Mouse (Mus musculus) midbrain, embryonic 16.5 days (tissue): ENCODE measurements at regions not wholly inside any gene's neighbourhood (a gene's known extent, or its start where the extent isn't known, plus 50 kb on each side); places are given as distances from the start of the nearest gene placed in this dataset.

Experiments
- ATAC-seq: fragments of 200-750 bp; cut with Nextera tagmentation; 2 replicates; pipeline ENCODE4 v1.8.0; 2017; ENCODE audit warnings: moderate TSS enrichment
- H3K27ac ChIP-seq: fragments of 300-500 bp; sonication (generic); 2 replicates; pipeline ENCODE4 v1.5.1; 2014; ENCODE audit warnings: mild to moderate bottlenecking, low read length, mixed read lengths
- H3K27me3 ChIP-seq: fragments of 300-500 bp; sonication (generic); 2 replicates; pipeline ENCODE4 v1.6.1; 2014; ENCODE audit warnings: low read depth, low read length, mixed read lengths; ENCODE audit not compliant: control insufficient read depth, insufficient read depth
- H3K36me3 ChIP-seq: fragments of 300-500 bp; sonication (generic); 2 replicates; pipeline ENCODE4 v1.6.1; 2014; ENCODE audit warnings: mild to moderate bottlenecking, low read length, moderate library complexity, mixed read lengths; ENCODE audit not compliant: control insufficient read depth, insufficient read depth
- H3K4me1 ChIP-seq: fragments of 300-500 bp; sonication (generic); 2 replicates; pipeline ENCODE4 v1.6.1; 2014; ENCODE audit warnings: mild to moderate bottlenecking, low read length, mixed read lengths; ENCODE audit not compliant: control insufficient read depth, insufficient read depth
- H3K4me2 ChIP-seq: fragments of 300-500 bp; sonication (generic); 2 replicates; pipeline ENCODE4 v1.6.1; 2014; ENCODE audit warnings: mild to moderate bottlenecking, low read length, mixed read lengths
- H3K4me3 ChIP-seq: fragments of 300-500 bp; sonication (generic); 2 replicates; pipeline ENCODE4 v1.5.1; 2014; ENCODE audit warnings: low read depth, mild to moderate bottlenecking, low read length, moderate library complexity, mixed read lengths
- H3K9ac ChIP-seq: fragments of 300-500 bp; sonication (generic); 2 replicates; pipeline ENCODE4 v1.6.1; 2014; ENCODE audit warnings: low read depth, low read length, mixed read lengths
- H3K9me3 ChIP-seq: fragments of 300-500 bp; sonication (generic); replicated peaks from 2 replicates; pipeline ENCODE4 v1.6.1; 2014; ENCODE audit warnings: mild to moderate bottlenecking, low read length, mixed read lengths; ENCODE audit not compliant: control insufficient read depth, poor library complexity, severe bottlenecking
- WGBS: fragments of 180-500 bp; shearing (Covaris S2); extraction: QIAGEN DNeasy Blood & Tissue Kit; methylation state at CpG from one replicate; pipeline ENCODE4 v1.1.7; 2014; 5-methylcytosine and 5-hydroxymethylcytosine counted together

GRCm38 (mm10) chr9:85095234-85095633, 217.3 kb upstream of the Gm11114 start:
- Histone ChIP-seq H3K36me3 (no peaks in the 10 kb centered on the region), H3K27ac (no peak overlapping the region), H3K9ac (no peak overlapping the region), H3K9me3 (no peaks in the 10 kb centered on the region), H3K4me2 (no peak overlapping the region), H3K4me1 (no peaks in the 10 kb centered on the region), H3K4me3 (no peak overlapping the region), H3K27me3 (no peaks in the 10 kb centered on the region)
- ATAC-seq: no peak
- WGBS: 96% methylated on average over 3 of the region's 3 CpGs

GRCm38 (mm10) chr9:85096520-85096919, 216.1 kb upstream of the Gm11114 start:
- no peak overlapping the region for H3K9ac ChIP-seq
- no peaks in the 10 kb centered on the region for H3K36me3 ChIP-seq
- H3K9me3 ChIP-seq: no peaks in the 10 kb centered on the region
- no peaks in the 10 kb centered on the region for H3K27me3 ChIP-seq
- no peak overlapping the region for H3K4me2 ChIP-seq
- no peaks in the 10 kb centered on the region for H3K4me1 ChIP-seq
- no peak overlapping the region for H3K27ac ChIP-seq
- H3K4me3 ChIP-seq: no peak overlapping the region
- WGBS: 73% methylated on average over 4 of the region's 4 CpGs
- ATAC-seq: no peak

DNA sequence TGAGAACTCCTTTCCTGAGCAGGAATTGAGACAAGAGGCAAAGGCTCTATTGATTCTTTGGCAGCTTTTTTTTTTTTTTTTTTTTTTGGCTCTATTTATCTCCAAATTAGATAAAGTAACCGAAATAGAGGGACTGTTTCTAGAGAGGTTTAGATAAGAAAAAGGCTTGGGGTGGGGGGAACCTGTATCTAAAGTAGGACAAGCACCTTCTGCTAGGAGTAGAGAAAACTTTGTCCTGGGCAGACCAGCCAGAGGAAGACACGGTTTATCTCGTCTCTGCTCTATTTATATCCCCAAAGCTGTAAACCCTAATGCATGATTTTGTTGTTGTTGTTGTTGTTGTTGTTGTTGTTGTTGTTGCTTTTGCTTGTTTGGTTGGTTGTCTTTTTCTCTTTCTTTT, 199.6 kb upstream of the Gm11114 start:
- Histone ChIP-seq H3K4me3 (no peak overlapping the region), H3K4me1 (no peaks in the 10 kb centered on the region), H3K9ac (no peak overlapping the region), H3K9me3 (no peaks in the 10 kb centered on the region), H3K36me3 (no peaks in the 10 kb centered on the region), H3K27ac (no peak overlapping the region), H3K4me2 (no peak overlapping the region), H3K27me3 (no peaks in the 10 kb centered on the region)
- no peak for ATAC-seq
- 95% methylated on average over 3 of the region's 3 CpGs for WGBS

DNA sequence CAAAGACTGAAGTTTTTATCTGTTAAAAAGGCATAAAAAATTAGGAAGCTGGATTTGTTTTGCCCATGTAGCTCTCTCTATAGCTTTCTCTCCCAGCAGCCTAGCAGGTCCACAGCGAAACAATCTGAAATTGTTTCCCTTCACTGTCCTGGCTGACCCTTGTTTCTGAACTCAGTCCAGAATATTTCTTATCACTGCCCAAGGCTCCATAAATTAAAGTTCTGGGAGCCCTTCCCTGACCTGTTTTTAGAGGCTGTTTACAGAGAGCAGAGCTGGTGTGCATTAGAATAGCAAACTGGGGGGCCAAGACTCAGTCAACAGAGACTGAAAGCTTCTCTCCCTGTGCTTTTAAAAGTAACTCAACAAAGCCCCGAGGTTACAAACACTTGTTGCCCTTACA, 198.3 kb upstream of the Gm11114 start:
- no peak overlapping the region for H3K4me3 ChIP-seq
- H3K36me3 ChIP-seq: no peaks in the 10 kb centered on the region
- H3K9me3 ChIP-seq: no peaks in the 10 kb centered on the region
- no peak for ATAC-seq
- H3K4me2 ChIP-seq: no peak overlapping the region
- H3K9ac ChIP-seq: no peak overlapping the region
- no peaks in the 10 kb centered on the region for H3K4me1 ChIP-seq
- no peak overlapping the region for H3K27ac ChIP-seq
- WGBS: 71% methylated on average over 2 of the region's 2 CpGs
- H3K27me3 ChIP-seq: no peaks in the 10 kb centered on the region

DNA sequence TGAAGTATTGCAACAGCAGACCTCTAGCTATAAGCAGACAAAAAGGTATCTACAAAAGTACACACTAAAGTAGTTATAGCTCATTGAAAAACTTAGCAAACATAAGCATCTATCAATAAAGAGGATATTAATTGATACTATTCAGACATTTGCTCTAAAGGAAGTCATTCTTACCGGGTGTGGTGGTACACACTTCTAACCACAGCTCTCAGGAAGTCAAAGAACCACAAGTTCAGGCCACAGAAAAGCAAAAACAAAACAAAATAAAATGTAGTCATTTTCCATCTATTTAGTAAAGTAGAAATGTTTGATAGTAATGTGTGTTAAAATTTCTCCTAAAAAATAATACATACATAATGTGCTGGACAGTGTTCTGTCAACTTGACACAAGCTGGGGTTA, 192.5 kb upstream of the Gm11114 start:
- WGBS: 92% methylated on average over 1 of the region's 1 CpGs
- no peak for ATAC-seq

GRCm38 (mm10) chr9:85121059-85121458, 191.5 kb upstream of the Gm11114 start:
- Histone ChIP-seq H3K27ac (no peak overlapping the region), H3K4me1 (no peaks in the 10 kb centered on the region), H3K4me3 (no peak overlapping the region), H3K9me3 (no peaks in the 10 kb centered on the region), H3K4me2 (no peak overlapping the region), H3K36me3 (no peaks in the 10 kb centered on the region), H3K9ac (no peak overlapping the region), H3K27me3 (no peaks in the 10 kb centered on the region)
- ATAC-seq: no peak

More for the DNA sequence above, 192.5 kb upstream of the Gm11114 start:
- no peak overlapping the region for H3K9ac ChIP-seq
- H3K4me2 ChIP-seq: no peak overlapping the region
- no peaks in the 10 kb centered on the region for H3K27me3 ChIP-seq
- no peak overlapping the region for H3K4me3 ChIP-seq
- H3K9me3 ChIP-seq: no peaks in the 10 kb centered on the region
- H3K27ac ChIP-seq: no peak overlapping the region
- H3K4me1 ChIP-seq: no peaks in the 10 kb centered on the region
- H3K36me3 ChIP-seq: no peaks in the 10 kb centered on the region

DNA sequence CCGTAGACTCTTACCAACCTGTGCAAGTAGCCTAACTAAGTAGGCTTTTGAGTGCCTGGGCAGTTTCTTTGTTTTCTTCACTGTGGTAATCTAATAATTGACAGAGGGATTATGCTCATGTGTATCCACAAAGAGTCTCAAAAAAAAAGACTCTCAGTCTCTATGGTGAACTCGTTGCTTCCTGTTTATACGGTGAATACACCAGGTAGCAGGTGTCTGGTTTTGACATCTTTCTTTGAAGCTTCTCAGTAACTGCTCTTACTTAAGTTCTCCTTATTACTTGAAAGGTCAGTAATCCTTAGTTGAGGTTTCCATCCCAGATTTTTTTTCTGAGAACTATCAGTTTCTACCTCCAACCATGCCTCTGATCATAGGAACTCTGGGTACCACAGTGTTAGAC, 188.9 kb upstream of the Gm11114 start:
- H3K27me3 ChIP-seq: no peaks in the 10 kb centered on the region
- ATAC-seq: no peak
- no peak overlapping the region for H3K27ac ChIP-seq
- H3K36me3 ChIP-seq: no peaks in the 10 kb centered on the region
- no peaks in the 10 kb centered on the region for H3K4me1 ChIP-seq
- H3K9ac ChIP-seq: no peak overlapping the region
- WGBS: 22% methylated on average over 3 of the region's 3 CpGs
- H3K4me3 ChIP-seq: no peak overlapping the region
- H3K9me3 ChIP-seq: no peaks in the 10 kb centered on the region
- no peak overlapping the region for H3K4me2 ChIP-seq

GRCm38 (mm10) chr9:85125775-85126174, 186.8 kb upstream of the Gm11114 start:
- 77% methylated on average over 4 of the region's 4 CpGs for WGBS
- ATAC-seq: no peak
- Histone ChIP-seq H3K9ac (no peak overlapping the region), H3K36me3 (no peaks in the 10 kb centered on the region), H3K4me1 (no peaks in the 10 kb centered on the region), H3K9me3 (no peaks in the 10 kb centered on the region), H3K4me3 (no peak overlapping the region), H3K27me3 (no peaks in the 10 kb centered on the region), H3K4me2 (no peak overlapping the region), H3K27ac (no peak overlapping the region)

DNA sequence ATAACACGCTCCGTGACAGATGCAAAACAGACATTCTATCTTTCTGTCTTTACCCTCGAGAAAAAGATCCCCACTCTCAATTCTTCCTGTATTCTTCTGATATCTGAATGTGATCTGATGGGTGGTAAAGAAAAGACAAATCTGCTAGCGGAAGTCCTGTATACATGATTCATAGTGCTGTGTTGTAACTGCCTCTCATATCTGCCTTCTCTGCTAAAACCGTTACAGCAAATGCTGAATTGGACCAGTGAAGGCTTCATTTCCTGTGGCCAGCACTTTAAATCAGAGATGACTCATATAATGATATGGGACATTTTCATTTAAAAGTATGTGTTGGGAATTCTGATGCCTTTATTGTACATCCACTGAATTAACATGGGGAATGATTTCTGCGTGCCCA, 186.0 kb upstream of the Gm11114 start:
- no peaks in the 10 kb centered on the region for H3K27me3 ChIP-seq
- H3K4me1 ChIP-seq: no peaks in the 10 kb centered on the region
- H3K9me3 ChIP-seq: no peaks in the 10 kb centered on the region
- H3K9ac ChIP-seq: no peak overlapping the region
- ATAC-seq: no peak
- H3K4me3 ChIP-seq: no peak overlapping the region
- H3K36me3 ChIP-seq: no peaks in the 10 kb centered on the region
- WGBS: 89% methylated on average over 6 of the region's 6 CpGs
- no peak overlapping the region for H3K27ac ChIP-seq
- no peak overlapping the region for H3K4me2 ChIP-seq

DNA sequence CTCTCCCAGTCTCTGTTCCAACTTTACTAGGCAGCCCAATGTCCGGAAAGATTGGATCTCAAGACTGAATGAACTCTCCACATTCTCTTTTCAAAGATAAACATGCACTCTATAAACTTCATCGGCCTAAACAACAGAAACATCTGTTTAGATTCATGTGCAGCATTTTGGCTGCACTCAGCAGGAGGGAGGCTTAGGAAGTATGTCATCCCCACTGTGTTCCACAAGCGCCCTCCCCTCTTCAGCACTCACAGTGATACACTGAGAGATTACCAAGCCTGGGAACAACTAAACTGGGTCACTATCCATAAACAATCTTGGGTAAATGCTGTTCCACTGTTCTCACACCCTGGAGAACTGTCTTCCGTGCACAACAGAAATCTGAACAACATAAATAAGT, 185.5 kb upstream of the Gm11114 start:
- ATAC-seq: no peak
- H3K27ac ChIP-seq: no peak overlapping the region
- no peaks in the 10 kb centered on the region for H3K9me3 ChIP-seq
- no peak overlapping the region for H3K4me2 ChIP-seq
- no peak overlapping the region for H3K4me3 ChIP-seq
- no peak overlapping the region for H3K9ac ChIP-seq
- H3K36me3 ChIP-seq: no peaks in the 10 kb centered on the region
- H3K4me1 ChIP-seq: no peaks in the 10 kb centered on the region
- 76% methylated on average over 4 of the region's 4 CpGs for WGBS
- no peaks in the 10 kb centered on the region for H3K27me3 ChIP-seq
